Mouse (Mus musculus) liver, embryonic 14.5 days (tissue): ENCODE results near the gene E130114P18Rik.

Experiments used
- CTCF ChIP-seq: IDR thresholded peaks from 2 replicates; pipeline ENCODE4 v1.5.1; 2016; ENCODE audit warnings: antibody characterized with exemption, low read depth, control low read depth
- EP300 ChIP-seq: IDR thresholded peaks from 2 replicates; pipeline ENCODE4 v1.6.1; 2016; ENCODE audit warnings: antibody characterized with exemption, low read depth

- TF ChIP-seq CTCF (no peak), EP300 (no peak)
Measured at GRCm38 (mm10) chr4:97783073-97783879, 5.4 kb upstream of the E130114P18Rik start.
